Mouse (Mus musculus): ENCODE results near the gene B3gntl1. TPM values are rescaled to one million over a fixed set of nuclear protein-coding genes. Genes with fewer than 3 reads are reported as not detected.

Gene B3gntl1
- polyA plus RNA-seq (2017; shearing (Covaris generic)): 17.2 TPM

GRCm38 (mm10) chr11:121672990-121673572 lies at the start of gene B3gntl1:
Gene B3gntl1, minus strand, starts transcription at chr11:121673153.

GRCm38 (mm10) chr11:121701244-121701643 lies 28.3 kb upstream of the B3gntl1 start, which contains the start of gene Metrnl:
Gene Metrnl, plus strand, starts transcription at chr11:121701544.

Other genes with a start within 250 kb of the B3gntl1 start
- gene Fn3k, start 238.2 kb downstream of the B3gntl1 start, polyA plus RNA-seq (2017; shearing (Covaris generic)): 0.50 TPM
- gene Tbcd, start 221.2 kb downstream of the B3gntl1 start, polyA plus RNA-seq (2017; shearing (Covaris generic)): 42.5 TPM
- 0.56 TPM for gene Zfp750, start 153.8 kb downstream of the B3gntl1 start, polyA plus RNA-seq (2017; shearing (Covaris generic))
- gene Metrnl, start 28.4 kb upstream of the B3gntl1 start, polyA plus RNA-seq (2017; shearing (Covaris generic)): 0.42 TPM
- gene Ptchd3, start 157.1 kb upstream of the B3gntl1 start, polyA plus RNA-seq (2017; shearing (Covaris generic)): not detected